Mouse (Mus musculus) olfactory bulb, adult 2 months (tissue): Measurements from ENCODE around the gene App.

ENCODE experiments used
- CTCF ChIP-seq: fragments of 200-500 bp; IDR thresholded peaks from 2 replicates; pipeline ENCODE4 v1.5.1; 2012; ENCODE audit warnings: low read depth, mild to moderate bottlenecking, low read length, moderate library complexity; ENCODE audit not compliant: insufficient read depth
- POLR2A ChIP-seq: fragments of 200-500 bp; IDR thresholded peaks from 2 replicates; pipeline ENCODE4 v1.6.1; 2012; ENCODE audit warnings: mild to moderate bottlenecking, low read depth, low read length, moderate library complexity; ENCODE audit not compliant: insufficient read depth

- TF ChIP-seq POLR2A: no peak
- TF ChIP-seq CTCF: no peak
These were observed 85.4 kb downstream of the App start for GRCm38 (mm10) chr16:85088126-85088525.
